Mouse (Mus musculus) adipocyte (in vitro differentiated cells): ENCODE data around the gene Actrt3.
A peak's percentile ranks its signal among the peaks of the same experiment; 100 is the strongest.
"Not testable (repeated sequence)": the region's sequence is repeated elsewhere in the genome, so short reads cannot be mapped to it uniquely, and the experiment has no call there.

ENCODE experiments used
- DNase-seq: peaks from one replicate; pipeline ENCODE4 v3.0.0-alpha.2; 2016; ENCODE audit warnings: low spot score

The Actrt3 gene

DNA sequence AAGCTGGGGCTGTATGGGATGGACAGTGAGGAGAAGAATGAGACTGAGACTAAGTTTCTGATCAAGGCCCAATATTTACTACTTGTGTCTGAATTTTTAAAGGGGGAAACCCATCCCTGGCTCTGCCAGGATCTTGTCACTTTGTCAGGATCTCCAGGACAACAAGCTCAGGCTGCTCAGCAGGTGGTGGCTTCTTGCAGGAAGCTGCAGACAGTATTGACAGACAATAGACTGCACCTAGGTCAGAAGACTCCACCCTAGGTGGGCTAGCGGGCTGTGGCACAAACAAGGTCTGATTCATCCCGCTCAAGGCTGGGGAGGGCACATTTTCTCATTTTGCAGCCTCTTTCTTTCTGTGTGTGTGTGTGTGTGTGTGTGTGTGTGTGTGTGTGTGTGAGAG is 26.2 kb downstream of the Actrt3 start:
- no peak for DNase-seq

DNA sequence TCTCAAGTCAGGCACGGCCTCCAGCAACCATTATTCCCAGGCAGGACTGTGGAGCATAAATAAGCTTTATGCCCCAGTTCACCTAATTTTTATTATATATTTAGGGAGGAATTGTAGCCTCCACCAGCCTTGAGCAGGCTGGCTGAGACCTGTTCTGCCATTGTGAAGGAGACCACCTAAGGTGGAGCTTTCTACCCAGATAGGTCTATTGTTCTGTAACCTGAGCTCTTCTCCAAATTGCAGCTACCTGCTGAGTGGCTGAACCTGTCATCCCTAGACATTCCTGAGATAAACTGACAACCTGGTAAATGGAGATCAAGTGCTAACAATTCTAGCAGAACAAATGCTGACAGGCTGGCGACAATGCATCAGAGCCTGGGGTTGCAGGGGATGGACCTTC is 33.4 kb downstream of the Actrt3 start:
- DNase-seq: not testable (repeated sequence)

DNA sequence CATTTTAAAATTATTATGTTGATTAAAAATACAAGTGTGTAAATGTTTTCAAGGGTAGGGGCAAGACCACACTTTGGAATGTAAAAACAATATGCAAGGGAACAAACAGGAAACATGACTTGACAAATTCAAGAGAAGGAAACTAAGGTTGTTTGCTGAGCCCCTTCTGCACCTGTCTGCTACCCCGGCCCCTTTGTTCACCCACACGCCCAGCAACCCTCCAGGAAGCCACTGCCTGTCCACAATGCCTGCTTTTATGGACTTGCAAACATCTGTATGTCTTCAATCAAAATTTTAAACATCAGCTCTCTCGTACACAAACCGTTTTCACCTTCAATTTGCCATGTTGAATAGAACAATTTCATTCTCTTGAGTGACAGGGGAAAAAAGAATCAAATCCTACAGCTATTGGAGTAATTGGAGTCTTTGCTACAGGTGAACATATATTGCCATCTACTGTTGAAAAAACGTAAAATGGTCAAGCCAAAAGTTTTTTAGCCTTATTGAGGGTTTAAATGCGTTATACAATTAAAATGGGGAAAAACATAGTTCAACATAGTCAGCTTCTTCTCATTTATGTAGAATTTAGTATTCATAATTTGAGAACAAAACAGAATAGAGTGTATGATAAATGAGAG is 38.9 kb downstream of the Actrt3 start:
- DNase-seq: peak; percentile 71

DNA sequence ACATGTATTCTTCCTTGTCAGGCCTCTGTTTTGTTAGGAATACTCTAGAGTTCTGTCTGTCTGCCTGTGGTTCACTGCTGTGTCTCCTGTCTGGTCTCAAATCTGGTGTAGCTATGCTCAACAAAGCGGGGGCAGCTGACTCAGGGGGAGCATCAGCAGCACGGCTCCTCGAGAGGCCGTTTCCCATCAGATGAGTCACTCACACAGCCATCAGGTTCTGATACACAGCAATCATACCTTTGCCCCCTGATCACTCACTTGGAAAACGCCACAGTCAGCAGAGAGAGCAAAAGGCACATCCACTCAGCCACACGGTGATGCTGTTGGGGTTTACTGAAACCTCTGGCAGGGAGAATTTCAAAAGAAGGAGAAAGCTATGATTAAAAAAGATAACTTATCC is 46.0 kb downstream of the Actrt3 start:
- no peak for DNase-seq

DNA sequence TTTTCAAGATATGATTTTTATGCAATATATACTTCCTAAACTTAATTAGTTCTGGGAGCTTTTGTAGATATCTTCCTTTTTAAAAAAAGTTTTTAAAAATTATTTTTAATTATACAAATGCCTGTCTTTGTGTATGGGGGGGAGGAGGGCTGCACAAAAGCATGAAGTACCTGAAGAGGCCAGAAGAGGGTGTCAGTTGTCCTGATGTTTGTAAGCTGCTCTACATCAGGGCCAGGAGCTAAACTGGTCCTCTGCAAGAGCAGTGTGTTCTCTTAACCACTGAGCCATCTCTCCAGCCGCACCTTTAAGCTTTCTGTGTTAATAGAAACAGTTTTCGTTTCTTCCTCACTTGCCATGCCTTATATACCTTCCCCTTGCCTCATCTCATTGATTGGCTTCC is 49.5 kb downstream of the Actrt3 start:
- DNase-seq: peak; percentile 51

DNA sequence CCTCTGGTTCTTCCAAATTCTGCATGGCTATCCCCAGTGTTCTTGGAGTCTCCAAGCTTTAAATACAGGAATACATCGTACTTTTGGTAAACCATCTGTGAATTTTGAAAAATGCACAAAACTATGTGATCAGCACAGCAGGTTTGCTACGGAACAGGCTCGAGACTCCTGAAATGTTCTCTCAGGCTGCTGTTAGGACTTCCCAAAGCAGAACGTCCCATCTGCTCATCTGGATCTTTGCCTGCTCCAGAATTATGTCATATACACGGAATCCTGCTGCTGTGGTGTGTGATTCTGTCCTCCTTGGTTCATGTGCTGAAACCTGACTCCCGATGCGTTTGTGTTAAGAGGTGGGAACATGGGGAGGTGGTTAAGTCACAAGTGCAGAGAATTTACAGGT is 50.8 kb downstream of the Actrt3 start:
- DNase-seq: peak; percentile 21

DNA sequence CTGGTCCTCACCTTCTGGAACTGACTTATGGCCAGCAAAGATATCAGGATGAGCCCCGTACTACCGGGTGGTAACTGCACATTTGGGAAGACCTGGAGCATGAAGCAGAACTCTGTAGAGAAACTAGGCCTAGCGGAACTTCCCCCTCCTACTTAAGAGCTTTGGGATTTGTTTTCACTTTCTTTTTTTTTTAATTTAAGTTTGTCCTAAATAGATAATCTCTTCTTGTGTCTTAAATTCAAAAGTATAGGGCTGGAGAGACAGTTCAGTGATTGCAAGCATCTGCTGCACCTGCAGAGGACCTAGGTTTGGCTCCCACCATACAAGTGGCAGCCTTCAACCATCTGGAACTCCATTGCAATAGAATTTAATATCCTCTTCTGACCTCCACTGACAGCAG is 51.8 kb downstream of the Actrt3 start, which contains the start of gene Mecom:
Gene Mecom (minus strand): TSS at position 101 of the 400 bp plus-strand sequence.
- DNase-seq: no peak
